Mouse (Mus musculus) stomach, postnatal 0 days (tissue): Measurements from ENCODE around the gene 2610507B11Rik.

Experiments
- CTCF ChIP-seq: IDR thresholded peaks from 2 replicates; pipeline ENCODE4 v1.5.1; 2016; ENCODE audit warnings: antibody characterized with exemption, low read depth, mild to moderate bottlenecking, moderate library complexity
- EP300 ChIP-seq: optimal IDR thresholded peaks from 2 replicates; pipeline ENCODE3; 2016; ENCODE audit warnings: antibody characterized with exemption

GRCm38 (mm10) chr11:78328512-78329056 is 67.0 kb downstream of the 2610507B11Rik start:
- TF ChIP-seq CTCF (no peak), EP300 (no peak)
